Mouse (Mus musculus) kidney, adult 11 months (tissue): ENCODE measurements around the gene Jarid2.

Source experiments
- DNase-seq: peaks from one replicate; pipeline ENCODE4 v3.0.0; 2022

Gene Jarid2

GRCm38 (mm10) chr13:44730146-44730864, 1.0 kb downstream of the Jarid2 start:
- peak; percentile 100 for DNase-seq

GRCm38 (mm10) chr13:44730939-44731551, 1.8 kb downstream of the Jarid2 start:
- peak; percentile 92 for DNase-seq

GRCm38 (mm10) chr13:44731727-44732441, 2.6 kb downstream of the Jarid2 start:
- DNase-seq, result peak; percentile 10

- DNase-seq, result no peak
These were observed 3.2 kb downstream of the Jarid2 start for GRCm38 (mm10) chr13:44732442-44732974.

- DNase-seq, result no peak
These were observed 3.7 kb downstream of the Jarid2 start for GRCm38 (mm10) chr13:44733036-44733372.

DNA sequence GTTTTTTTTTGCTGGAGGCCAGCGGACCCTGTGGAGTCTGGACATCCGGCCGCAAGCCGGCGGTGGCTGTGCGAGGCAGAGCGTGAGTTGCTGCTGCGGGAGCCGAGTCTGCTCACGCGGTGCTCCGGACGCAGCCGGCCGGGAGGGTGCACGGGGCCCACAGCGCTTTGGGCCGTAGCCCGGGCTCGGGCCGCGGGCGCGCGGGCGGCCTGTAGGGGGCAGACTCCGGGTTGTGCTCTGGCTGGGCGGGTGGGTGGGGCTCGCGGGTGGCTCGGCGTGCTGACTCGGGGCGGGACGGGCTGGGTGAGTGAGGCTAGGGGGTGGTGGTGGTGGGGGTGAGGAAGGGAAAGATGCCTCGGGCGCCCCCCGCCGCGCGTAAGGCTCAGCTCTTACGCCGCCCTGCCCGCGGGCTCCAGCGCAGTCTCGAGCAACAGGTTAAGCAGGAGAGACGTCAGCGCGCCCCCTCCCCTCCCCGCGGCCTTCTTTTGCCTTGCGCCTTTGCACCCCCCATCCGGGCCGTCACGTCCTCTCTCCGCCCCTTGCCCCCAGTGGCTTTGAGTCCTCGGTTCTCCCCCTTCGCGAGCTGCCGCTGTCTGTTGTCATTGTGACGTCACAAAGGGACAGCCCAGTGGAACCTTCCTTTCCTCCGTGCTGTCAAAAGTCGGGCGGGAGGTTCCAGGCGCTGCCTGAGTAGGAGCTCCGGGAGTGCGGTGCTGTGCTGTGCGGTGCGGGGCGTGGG, 4.3 kb downstream of the Jarid2 start:
- DNase-seq, result peak; percentile 85

GRCm38 (mm10) chr13:44734441-44734840, 5.2 kb downstream of the Jarid2 start:
- no peak for DNase-seq

DNA sequence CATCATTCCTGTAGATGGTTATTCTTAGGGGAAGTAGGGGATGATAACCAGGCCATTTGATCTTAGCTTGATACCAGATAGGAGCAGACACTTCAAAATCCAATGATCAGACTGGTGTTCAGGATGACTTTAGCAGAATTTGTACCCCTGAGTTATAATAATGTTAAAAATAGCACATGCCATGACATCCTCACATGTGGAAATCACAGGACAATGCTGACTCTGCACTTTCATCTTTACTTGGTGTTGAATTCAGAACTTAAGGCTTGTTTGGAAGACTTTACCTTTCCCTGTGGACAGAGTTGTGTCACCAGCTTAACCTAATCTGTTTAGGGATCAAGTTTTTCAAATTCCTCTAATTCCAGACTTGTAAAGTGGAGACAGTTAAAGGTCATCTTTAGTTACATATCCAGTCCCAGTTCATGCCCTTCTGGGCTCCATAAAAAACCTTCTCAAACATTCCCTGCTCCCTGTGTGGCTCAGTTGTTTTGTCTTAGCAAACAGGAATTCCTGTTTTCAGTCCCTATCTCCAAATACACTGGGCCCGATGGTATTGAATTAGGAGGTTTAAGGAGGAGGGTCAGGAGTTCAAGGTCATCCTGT, 5.9 kb downstream of the Jarid2 start:
- no peak for DNase-seq

DNA sequence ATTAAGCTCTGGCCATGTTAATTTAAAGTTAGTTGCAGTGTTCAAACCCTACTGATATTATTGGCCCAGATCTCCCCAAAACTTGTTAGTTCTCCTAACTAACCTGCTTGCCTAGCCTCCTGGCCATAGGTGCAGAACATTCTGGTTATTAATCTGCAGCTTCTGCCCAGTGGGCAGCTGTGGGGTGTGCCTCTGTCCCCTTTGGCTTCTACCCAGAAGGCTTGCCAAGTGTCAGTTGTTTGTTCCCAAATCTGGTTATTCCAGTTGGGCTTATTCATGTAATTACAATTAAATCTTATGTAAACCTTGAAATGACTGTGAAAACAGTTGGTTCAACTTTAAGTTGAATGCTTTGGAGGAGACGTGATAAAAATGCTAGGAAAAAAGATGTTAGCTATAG, 8.0 kb downstream of the Jarid2 start:
- DNase-seq, result peak; percentile 57

DNA sequence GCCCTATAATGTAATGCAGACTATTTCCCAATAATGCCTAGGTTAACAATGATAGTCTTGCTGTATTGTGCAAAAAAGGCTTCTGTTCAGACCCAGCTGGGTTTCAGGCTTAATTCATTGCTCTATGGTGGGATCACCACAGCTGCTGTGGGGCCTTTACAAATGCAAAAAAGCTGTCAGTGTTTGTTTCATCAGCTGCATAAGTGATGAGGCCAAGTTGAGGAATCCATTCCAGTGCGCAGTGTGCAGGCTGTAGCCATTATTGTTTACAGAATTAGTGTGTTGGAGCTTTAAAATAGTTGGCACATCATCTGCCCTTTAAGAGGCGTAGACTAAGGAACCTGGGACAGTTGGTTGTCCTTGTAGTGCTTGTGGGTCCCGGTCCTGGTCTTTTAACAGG, 22.5 kb downstream of the Jarid2 start:
- DNase-seq, result no peak

- DNase-seq, result no peak
These were observed 23.9 kb downstream of the Jarid2 start for GRCm38 (mm10) chr13:44753206-44753605.

DNA sequence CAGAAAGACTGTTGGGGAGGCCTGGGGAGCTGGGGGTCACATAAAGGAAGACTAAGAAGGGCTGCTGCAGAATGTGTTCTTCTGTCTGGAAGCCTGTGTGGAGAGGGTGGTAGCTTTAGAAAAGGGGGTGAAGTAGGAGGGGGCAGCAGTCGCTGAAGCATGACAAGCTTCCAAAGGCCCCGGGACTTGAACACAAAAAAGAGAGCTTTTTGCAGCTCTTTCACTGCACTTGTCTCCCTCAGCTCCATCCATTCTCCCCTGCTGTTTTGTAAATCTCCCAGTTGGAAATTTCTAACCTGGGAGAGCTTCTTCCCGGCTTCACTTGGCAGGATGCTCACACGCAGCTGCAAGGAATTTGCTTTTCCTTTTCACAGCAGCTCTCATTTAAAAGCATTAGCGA, 26.2 kb downstream of the Jarid2 start:
- DNase-seq, result no peak

GRCm38 (mm10) chr13:44758750-44759149, 29.5 kb downstream of the Jarid2 start:
- DNase-seq, result no peak

GRCm38 (mm10) chr13:44760761-44761160, 31.5 kb downstream of the Jarid2 start:
- no peak for DNase-seq

DNA sequence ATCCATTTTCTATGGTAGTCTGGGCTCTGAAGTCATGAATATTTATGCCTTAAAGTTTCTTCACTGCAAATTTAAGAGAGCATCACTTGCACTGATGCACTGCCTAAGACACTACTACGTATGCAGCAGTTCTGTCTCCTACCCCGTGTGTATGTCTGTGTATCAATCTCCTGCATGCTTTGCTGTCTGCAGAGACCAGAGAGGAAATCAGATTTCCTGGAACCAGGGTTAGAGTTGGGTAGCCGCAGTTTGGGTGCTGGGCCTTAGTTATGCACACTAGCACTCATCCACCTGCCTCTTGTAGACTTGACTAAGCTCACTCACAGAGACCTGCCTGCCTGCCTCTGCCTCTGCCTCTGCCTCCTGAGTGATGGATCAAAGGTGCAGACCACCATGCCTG, 33.8 kb downstream of the Jarid2 start:
- no peak for DNase-seq

- no peak for DNase-seq
These were observed 38.5 kb downstream of the Jarid2 start for GRCm38 (mm10) chr13:44767751-44768150.

GRCm38 (mm10) chr13:44770808-44771605, 41.7 kb downstream of the Jarid2 start:
- no peak for DNase-seq

DNA sequence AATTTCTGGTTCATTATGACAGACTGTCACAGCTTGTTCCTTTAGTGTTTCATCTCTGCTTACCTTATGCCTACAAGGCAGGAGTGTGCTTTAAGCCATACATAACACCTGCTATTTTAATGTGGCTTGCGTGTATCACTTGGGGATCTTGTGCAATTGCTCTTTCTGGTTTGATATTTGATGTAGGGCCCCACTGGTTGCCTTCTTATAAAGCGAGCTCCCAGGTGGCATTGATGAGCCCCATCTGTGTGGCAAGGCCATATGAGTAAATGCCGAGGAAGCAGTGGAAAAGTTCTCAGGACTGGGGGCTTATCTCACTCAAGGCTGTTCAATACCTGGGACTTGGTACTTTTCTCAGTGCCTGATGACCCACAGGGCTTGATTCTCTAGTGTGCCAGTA, 43.5 kb downstream of the Jarid2 start:
- no peak for DNase-seq

GRCm38 (mm10) chr13:44774351-44774750, 45.1 kb downstream of the Jarid2 start:
- no peak for DNase-seq

GRCm38 (mm10) chr13:44775396-44775795, 46.1 kb downstream of the Jarid2 start:
- no peak for DNase-seq

GRCm38 (mm10) chr13:44780506-44780905, 51.2 kb downstream of the Jarid2 start:
- no peak for DNase-seq

DNA sequence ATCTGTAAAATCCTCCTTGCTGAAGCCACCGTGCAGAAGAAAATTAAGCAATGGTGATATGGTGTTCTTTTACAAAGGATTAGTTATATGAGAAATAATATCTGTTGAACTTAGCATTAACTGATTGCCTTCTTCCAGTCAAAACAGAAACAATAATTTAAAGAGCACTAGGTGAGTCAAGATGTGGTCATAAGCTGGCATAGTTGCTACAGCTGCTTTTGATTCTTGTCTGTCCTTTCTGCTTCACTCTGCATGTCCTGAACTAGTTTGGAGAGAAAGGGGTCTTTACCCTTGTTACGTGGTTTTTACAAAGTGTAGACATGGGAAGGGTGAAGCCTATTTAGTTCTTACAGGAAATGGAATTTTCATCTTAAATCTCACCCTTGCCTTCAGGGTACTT, 51.9 kb downstream of the Jarid2 start:
- DNase-seq, result no peak
